Mouse (Mus musculus) forebrain, postnatal 0 days (tissue): ENCODE measurements around the gene Rhot2. TPM values are rescaled to one million over a fixed set of nuclear protein-coding genes. Genes with fewer than 3 reads are reported as not detected.

ENCODE experiments used
- ATAC-seq: fragments of 200-750 bp; cut with Nextera tagmentation; 2 replicates; pipeline ENCODE4 v1.8.0; 2017; ENCODE audit warnings: mild to moderate bottlenecking, moderate library complexity
- DNase-seq: peaks from one replicate; pipeline ENCODE4 v3.0.0-alpha.2; 2015
- H3K27ac ChIP-seq: fragments of 300-500 bp; sonication (generic); 2 replicates; pipeline ENCODE4 v1.5.1; 2014; ENCODE audit warnings: low read depth, mild to moderate bottlenecking, antibody characterized with exemption, low read length, moderate library complexity, mixed read lengths
- H3K27me3 ChIP-seq: fragments of 300-500 bp; sonication (generic); 2 replicates; pipeline ENCODE4 v1.6.1; 2014; ENCODE audit warnings: mild to moderate bottlenecking, low read length, mixed read lengths; ENCODE audit not compliant: insufficient read depth
- H3K36me3 ChIP-seq: fragments of 300-500 bp; sonication (generic); 2 replicates; pipeline ENCODE4 v1.6.1; 2014; ENCODE audit warnings: mild to moderate bottlenecking, moderate library complexity; ENCODE audit not compliant: insufficient read depth
- H3K4me1 ChIP-seq: fragments of 300-500 bp; sonication (generic); 2 replicates; pipeline ENCODE4 v1.6.1; 2014; ENCODE audit warnings: antibody characterized with exemption; ENCODE audit not compliant: insufficient read depth
- H3K4me2 ChIP-seq: fragments of 300-500 bp; sonication (generic); 2 replicates; pipeline ENCODE4 v1.6.1; 2014; ENCODE audit warnings: low read depth, mild to moderate bottlenecking, moderate library complexity
- H3K4me3 ChIP-seq: fragments of 300-500 bp; sonication (generic); 2 replicates; pipeline ENCODE4 v1.5.1; 2014; ENCODE audit warnings: low read depth, low read length, mixed read lengths
- H3K9ac ChIP-seq: fragments of 300-500 bp; sonication (generic); 2 replicates; pipeline ENCODE4 v1.6.1; 2014; ENCODE audit warnings: mild to moderate bottlenecking
- H3K9me3 ChIP-seq: fragments of 300-500 bp; sonication (generic); 2 replicates; pipeline ENCODE4 v1.6.1; 2016; ENCODE audit warnings: low read length
- CTCF ChIP-seq: sonication (generic); IDR thresholded peaks from 2 replicates; pipeline ENCODE4 v1.5.1; 2016; ENCODE audit warnings: antibody characterized with exemption, control low read depth, low read depth
- WGBS: fragments of 180-500 bp; shearing (Covaris S2); extraction: QIAGEN DNeasy Blood & Tissue Kit; methylation state at CpG from one replicate; pipeline ENCODE4 v1.1.7; 2014; 5-methylcytosine and 5-hydroxymethylcytosine counted together
- polyA plus RNA-seq: library from polyadenylated mRNA; unstranded; fragments of >200 nt; fragmentation: Nextera tagmentation; extraction: Ambion mirVana; gene quantifications from 2 replicates; pipeline ENCODE4 v1.2.1, GENCODE M21; 2015
- total RNA-seq: library from RNA; depleted of rRNA; stranded (reverse); fragments of >200 nt; gene quantifications from 2 replicates; pipeline ENCODE4 v1.2.3, GENCODE M21; 2014

The Rhot2 gene
- total and polyA plus RNA-seq, 2 experiments from 2014 or later = 11.3 to 53.1 TPM

- H3K4me3 ChIP-seq = no peak overlapping the region
These were observed 34.0 kb upstream of the Rhot2 start for GRCm38 (mm10) chr17:25878611-25879180.

GRCm38 (mm10) chr17:25877741-25878610 is 33.3 kb upstream of the Rhot2 start:
- H3K9ac ChIP-seq = no peak overlapping the region
- DNase-seq (no peak), ATAC-seq (no peak)
- no peak overlapping the region for H3K27ac ChIP-seq
- TF ChIP-seq CTCF = no peak
- peaks cover 12% of the 10 kb centered on the region; the same call in 1 of the 2 replicates for H3K4me1 ChIP-seq
- WGBS = 93% methylated on average over 32 of the region's 32 CpGs
- no peaks in the 10 kb centered on the region for H3K9me3 ChIP-seq
- H3K4me3 ChIP-seq = no peak overlapping the region
- peaks cover 16% of the 10 kb centered on the region for H3K36me3 ChIP-seq
- no peak overlapping the region for H3K4me2 ChIP-seq
- no peaks in the 10 kb centered on the region for H3K27me3 ChIP-seq

More at GRCm38 (mm10) chr17:25878611-25879180, 34.0 kb upstream of the Rhot2 start:
- H3K4me2 ChIP-seq = no peak overlapping the region
- H3K9me3 ChIP-seq = no peaks in the 10 kb centered on the region
- no peaks in the 10 kb centered on the region for H3K27me3 ChIP-seq
- TF ChIP-seq CTCF = no peak
- no peak overlapping the region for H3K27ac ChIP-seq
- H3K36me3 ChIP-seq = peaks cover 23% of the 10 kb centered on the region
- no peak overlapping the region for H3K9ac ChIP-seq
- H3K4me1 ChIP-seq = peaks cover 12% of the 10 kb centered on the region; the same call in 1 of the 2 replicates
- no peak for ATAC-seq
- WGBS = 89% methylated on average over 19 of the region's 19 CpGs
- no peak for DNase-seq

- TF ChIP-seq CTCF = no peak
- Histone ChIP-seq H3K9ac (no peak overlapping the region), H3K36me3 (peaks cover 11% of the 10 kb centered on the region), H3K4me3 (no peak overlapping the region), H3K4me2 (no peak overlapping the region), H3K9me3 (no peaks in the 10 kb centered on the region), H3K27ac (no peak overlapping the region), H3K4me1 (peaks cover 12% of the 10 kb centered on the region; the same call in 1 of the 2 replicates), H3K27me3 (no peaks in the 10 kb centered on the region)
- 97% methylated on average over 3 of the region's 3 CpGs for WGBS
- DNase-seq (no peak), ATAC-seq (no peak)
These were observed 32.4 kb upstream of the Rhot2 start for GRCm38 (mm10) chr17:25877025-25877424.

GRCm38 (mm10) chr17:25876347-25876915 is 31.8 kb upstream of the Rhot2 start:
- Histone ChIP-seq H3K27me3 (no peaks in the 10 kb centered on the region), H3K9ac (peak overlapping the region; percentile 89), H3K27ac (peak overlapping the region; percentile 96), H3K4me3 (peak overlapping the region; percentile 69), H3K4me2 (peak overlapping the region; percentile 70), H3K9me3 (no peaks in the 10 kb centered on the region), H3K4me1 (peaks cover 12% of the 10 kb centered on the region; the same call in 1 of the 2 replicates), H3K36me3 (peaks cover 11% of the 10 kb centered on the region)
- ATAC-seq (no peak), DNase-seq (no peak)
- WGBS = 69% methylated on average over 10 of the region's 10 CpGs
- no peak for TF ChIP-seq CTCF

- ATAC-seq = peak; percentile 95
- WGBS = 1% methylated on average over 59 of the region's 59 CpGs
These were observed 30.8 kb upstream of the Rhot2 start for GRCm38 (mm10) chr17:25875171-25876136.

DNA sequence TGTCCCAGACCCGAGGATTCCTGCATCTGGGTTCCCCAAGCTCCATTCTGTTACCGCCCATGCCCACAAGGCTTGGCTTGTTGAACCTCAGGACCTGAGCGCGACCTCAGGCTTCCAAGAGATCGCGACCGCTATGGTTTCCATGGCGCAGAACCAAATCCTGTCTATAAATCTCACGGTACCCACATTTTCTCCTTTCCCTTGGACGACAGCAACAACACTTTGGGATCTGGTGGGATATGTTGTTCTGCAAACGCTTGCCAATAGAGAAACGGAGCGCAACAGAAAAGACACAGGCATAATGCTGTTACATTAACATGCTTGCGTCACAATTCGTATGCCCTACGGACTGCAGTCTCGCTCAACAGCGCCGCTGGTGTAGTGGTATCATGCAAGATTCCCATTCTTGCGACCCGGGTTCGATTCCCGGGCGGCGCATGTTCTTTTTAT is 30.1 kb upstream of the Rhot2 start, which contains the start of gene Mettl26:
Gene Mettl26 (plus strand): TSS at position 354 of the 450 bp plus-strand sequence.
- WGBS = under 1% methylated on average over 25 of the region's 25 CpGs

More at GRCm38 (mm10) chr17:25875171-25876136, 30.8 kb upstream of the Rhot2 start:
- Histone ChIP-seq H3K4me2 (peak overlapping the region; percentile 70), H3K36me3 (peaks cover 11% of the 10 kb centered on the region; the same call in 1 of the 2 replicates), H3K4me3 (peak overlapping the region; percentile 69), H3K27me3 (no peaks in the 10 kb centered on the region), H3K9me3 (no peaks in the 10 kb centered on the region), H3K9ac (peak overlapping the region; percentile 89), H3K4me1 (peaks cover 12% of the 10 kb centered on the region; the same call in 1 of the 2 replicates), H3K27ac (peak overlapping the region; percentile 96)
- peak; percentile 93 for DNase-seq
- TF ChIP-seq CTCF = peak; percentile 55

More for the DNA sequence above, 30.1 kb upstream of the Rhot2 start, which contains the start of gene Mettl26:
- Histone ChIP-seq H3K9me3 (no peaks in the 10 kb centered on the region), H3K4me2 (peak within 1 kb of the TSS; percentile 70), H3K36me3 (peaks cover 11% of the 10 kb centered on the region; the same call in 1 of the 2 replicates), H3K27ac (peak within 1 kb of the TSS; percentile 96), H3K4me1 (peaks cover 12% of the 10 kb centered on the region; the same call in 1 of the 2 replicates), H3K27me3 (no peaks in the 10 kb centered on the region), H3K4me3 (peak within 1 kb of the TSS; percentile 69), H3K9ac (peak within 1 kb of the TSS; percentile 89)
- TF ChIP-seq CTCF = peak; percentile 49
- ATAC-seq (peak; percentile 86), DNase-seq (peak; percentile 99)
